Mouse (Mus musculus) embryonic facial prominence, embryonic 14.5 days (tissue): ENCODE results near the gene Dennd4a. TPM values are rescaled to one million over a fixed set of nuclear protein-coding genes. Genes with fewer than 3 reads are reported as not detected.
A peak's percentile ranks its signal among the peaks of the same experiment; 100 is the strongest.

ENCODE experiments used
- ATAC-seq: fragments of 200-750 bp; cut with Nextera tagmentation; 2 replicates; pipeline ENCODE4 v1.8.0; 2017; ENCODE audit warnings: low read depth, moderate number of reproducible peaks, moderate TSS enrichment
- DNase-seq: peaks from one replicate; pipeline ENCODE4 v3.0.0-alpha.2; 2015; ENCODE audit warnings: low spot score
- H3K27ac ChIP-seq: fragments of 300-500 bp; sonication (generic); replicated peaks from 2 replicates; pipeline ENCODE4 v1.5.1; 2014; ENCODE audit warnings: low read depth, mild to moderate bottlenecking, low read length, moderate library complexity
- H3K27me3 ChIP-seq: fragments of 300-500 bp; sonication (generic); replicated peaks from 2 replicates; pipeline ENCODE4 v1.6.1; 2014; ENCODE audit warnings: low read length; ENCODE audit not compliant: control insufficient read depth, insufficient read depth
- H3K36me3 ChIP-seq: fragments of 300-500 bp; sonication (generic); 2 replicates; pipeline ENCODE4 v1.6.1; 2014; ENCODE audit warnings: low read length, mixed read lengths; ENCODE audit not compliant: control insufficient read depth, insufficient read depth
- H3K4me1 ChIP-seq: fragments of 300-500 bp; sonication (generic); 2 replicates; pipeline ENCODE4 v1.6.1; 2014; ENCODE audit warnings: antibody characterized with exemption, low read length; ENCODE audit not compliant: control insufficient read depth, insufficient read depth
- H3K4me2 ChIP-seq: fragments of 300-500 bp; sonication (generic); 2 replicates; pipeline ENCODE4 v1.6.1; 2014; ENCODE audit warnings: low read depth, mild to moderate bottlenecking, low read length, moderate library complexity, mixed read lengths
- H3K4me3 ChIP-seq: fragments of 300-500 bp; sonication (generic); 2 replicates; pipeline ENCODE4 v1.5.1; 2014; ENCODE audit warnings: low read depth, mild to moderate bottlenecking, low read length
- H3K9ac ChIP-seq: fragments of 300-500 bp; sonication (generic); 2 replicates; pipeline ENCODE4 v1.6.1; 2014; ENCODE audit warnings: low read depth, mild to moderate bottlenecking, low read length, moderate library complexity, mixed read lengths
- H3K9me3 ChIP-seq: fragments of 300-500 bp; sonication (generic); 2 replicates; pipeline ENCODE4 v1.6.1; 2016; ENCODE audit warnings: low read length; ENCODE audit not compliant: control insufficient read depth
- WGBS: fragments of 180-500 bp; shearing (Covaris S2); extraction: QIAGEN DNeasy Blood & Tissue Kit; methylation state at CpG from one replicate; pipeline ENCODE4 v1.1.7; 2014; 5-methylcytosine and 5-hydroxymethylcytosine counted together
- polyA plus RNA-seq: library from polyadenylated mRNA; unstranded; fragments of >200 nt; fragmentation: Nextera tagmentation; extraction: Ambion mirVana; gene quantifications from 2 replicates; pipeline ENCODE4 v1.2.1, GENCODE M21; 2014

Dennd4a gene
- polyA plus RNA-seq, 1 experiment from 2014 or later: 7.5 TPM

DNA sequence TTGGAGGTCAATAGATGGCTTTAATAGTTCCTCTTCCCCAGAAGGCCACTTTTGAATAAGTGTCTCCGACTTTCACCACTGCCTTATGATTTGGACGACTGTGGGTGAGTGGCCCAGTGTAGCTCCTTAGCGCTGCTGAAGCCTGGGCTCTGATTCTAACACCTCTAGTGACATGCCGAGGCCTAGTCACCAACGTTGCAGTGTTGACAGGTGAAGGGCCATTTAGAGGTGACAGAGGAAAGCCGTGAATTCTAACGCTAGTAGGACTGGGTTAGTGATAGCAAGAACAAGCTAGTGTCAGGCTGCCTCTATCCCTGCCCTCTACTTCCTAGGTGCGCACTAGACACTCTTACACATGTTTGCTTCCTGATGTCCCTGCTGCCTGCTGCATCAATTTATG is 37.9 kb upstream of the Dennd4a start:
- no peaks in the 10 kb centered on the region for H3K36me3 ChIP-seq
- DNase-seq (no peak), ATAC-seq (no peak)
- no peak overlapping the region for H3K4me3 ChIP-seq
- no peak overlapping the region for H3K9ac ChIP-seq
- H3K4me1 ChIP-seq: peaks cover 4% of the 10 kb centered on the region; the same call in 1 of the 2 replicates
- 86% methylated on average over 8 of the region's 8 CpGs for WGBS
- no peaks in the 10 kb centered on the region for H3K9me3 ChIP-seq
- H3K27ac ChIP-seq: no peak overlapping the region
- H3K27me3 ChIP-seq: no peaks in the 10 kb centered on the region
- no peak overlapping the region for H3K4me2 ChIP-seq

DNA sequence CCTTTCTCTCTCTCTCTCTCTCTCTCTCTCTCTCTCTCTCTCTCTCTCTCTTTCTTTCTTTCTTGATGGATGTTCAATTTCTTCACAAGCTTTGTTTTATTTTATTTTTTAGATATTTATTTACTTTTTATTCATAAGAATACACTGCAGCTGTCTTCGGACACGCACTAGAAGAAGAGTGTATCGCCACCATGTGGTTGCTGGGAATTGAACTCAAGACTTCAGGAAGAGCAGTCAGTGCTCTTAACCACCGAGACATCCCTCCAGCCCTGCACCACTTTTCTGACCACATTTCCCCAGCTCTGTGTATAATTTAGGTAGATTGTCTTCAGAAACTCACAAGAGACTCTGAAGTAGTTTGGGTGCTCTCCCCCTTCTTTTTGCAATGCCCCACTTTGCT is 37.2 kb upstream of the Dennd4a start:
- Histone ChIP-seq H3K4me3 (no peak overlapping the region), H3K9me3 (no peaks in the 10 kb centered on the region), H3K4me1 (peaks cover 4% of the 10 kb centered on the region; the same call in 1 of the 2 replicates), H3K27me3 (no peaks in the 10 kb centered on the region), H3K27ac (peak overlapping the region; percentile 21; the same call in 1 of the 2 replicates), H3K4me2 (no peak overlapping the region), H3K36me3 (no peaks in the 10 kb centered on the region), H3K9ac (no peak overlapping the region)
- ATAC-seq (no peak), DNase-seq (no peak)
- 58% methylated on average over 4 of the region's 4 CpGs for WGBS

- ATAC-seq (peak; percentile 79; the same call in 1 of the 2 replicates), DNase-seq (peak; percentile 75)
- Histone ChIP-seq H3K4me2 (no peak overlapping the region), H3K9ac (no peak overlapping the region), H3K4me3 (no peak overlapping the region), H3K27ac (peak overlapping the region; percentile 21; the same call in 1 of the 2 replicates), H3K36me3 (no peaks in the 10 kb centered on the region), H3K9me3 (no peaks in the 10 kb centered on the region), H3K4me1 (peaks cover 4% of the 10 kb centered on the region; the same call in 1 of the 2 replicates), H3K27me3 (no peaks in the 10 kb centered on the region)
- 36% methylated on average over 5 of the region's 5 CpGs for WGBS
Measured at GRCm38 (mm10) chr9:64774411-64774811, 36.7 kb upstream of the Dennd4a start.

DNA sequence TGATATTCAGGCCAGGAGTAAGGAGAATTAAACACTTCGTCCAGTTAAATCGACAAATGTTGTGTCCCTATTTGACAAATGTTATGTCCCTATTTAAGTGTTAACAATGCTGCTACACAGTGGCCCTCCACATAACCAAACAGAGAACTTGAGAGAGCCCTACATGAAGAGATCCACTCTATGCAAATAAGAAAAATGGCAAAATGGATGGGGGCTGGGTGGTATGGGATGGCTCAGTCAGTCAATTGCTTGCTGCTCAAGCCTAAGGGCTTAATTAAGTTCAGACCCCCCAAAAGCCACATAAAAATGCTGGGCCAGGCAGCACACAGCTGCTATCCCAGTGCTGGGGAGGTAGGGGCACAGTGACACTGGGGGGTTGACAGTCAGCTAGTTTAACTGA is 36.3 kb upstream of the Dennd4a start:
- DNase-seq (no peak), ATAC-seq (no peak)
- no peaks in the 10 kb centered on the region for H3K36me3 ChIP-seq
- H3K9me3 ChIP-seq: no peaks in the 10 kb centered on the region
- no peak overlapping the region for H3K4me3 ChIP-seq
- no peak overlapping the region for H3K9ac ChIP-seq
- peaks cover 4% of the 10 kb centered on the region; the same call in 1 of the 2 replicates for H3K4me1 ChIP-seq
- 81% methylated on average over 2 of the region's 2 CpGs for WGBS
- no peak overlapping the region; the same call in 1 of the 2 replicates for H3K27ac ChIP-seq
- no peak overlapping the region for H3K4me2 ChIP-seq
- H3K27me3 ChIP-seq: no peaks in the 10 kb centered on the region

- Histone ChIP-seq H3K27ac (no peak overlapping the region; the same call in 1 of the 2 replicates), H3K27me3 (no peaks in the 10 kb centered on the region), H3K4me2 (no peak overlapping the region), H3K36me3 (no peaks in the 10 kb centered on the region), H3K9me3 (no peaks in the 10 kb centered on the region), H3K4me3 (no peak overlapping the region), H3K4me1 (peaks cover 4% of the 10 kb centered on the region; the same call in 1 of the 2 replicates), H3K9ac (no peak overlapping the region)
- no peak for DNase-seq
- WGBS: 75% methylated on average over 4 of the region's 4 CpGs
- ATAC-seq: no peak
Measured at GRCm38 (mm10) chr9:64775491-64775890, 35.6 kb upstream of the Dennd4a start.

DNA sequence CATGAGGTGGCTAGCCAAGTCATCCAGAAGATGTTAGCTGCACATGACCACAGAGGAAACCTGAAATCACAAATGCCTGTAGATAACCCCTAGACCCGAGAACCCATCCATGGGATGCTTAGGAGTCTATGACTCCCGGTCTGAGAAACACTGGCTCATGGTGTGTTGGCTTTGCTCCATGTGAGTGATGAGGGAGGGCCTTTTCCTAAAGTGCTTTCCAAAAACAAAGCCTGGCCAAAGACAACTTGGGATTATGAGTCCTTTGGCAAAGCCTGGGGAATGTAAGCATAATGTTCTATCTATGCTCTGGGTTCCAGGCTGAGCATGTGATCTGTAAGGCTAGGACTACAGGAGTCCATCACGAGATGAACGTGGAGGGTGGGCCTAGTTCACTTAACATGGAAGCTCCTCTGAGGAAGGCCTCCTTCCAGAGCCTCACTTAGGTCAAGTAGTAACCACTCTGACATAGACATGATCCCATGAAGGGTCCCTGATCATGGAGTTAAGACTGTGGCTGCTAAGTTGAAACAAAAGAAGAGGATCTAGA is 33.6 kb upstream of the Dennd4a start:
- 82% methylated on average over 4 of the region's 4 CpGs for WGBS

GRCm38 (mm10) chr9:64778151-64778550 is 33.0 kb upstream of the Dennd4a start:
- Histone ChIP-seq H3K27ac (no peak overlapping the region), H3K9ac (no peak overlapping the region), H3K4me3 (no peak overlapping the region), H3K4me1 (peaks cover 4% of the 10 kb centered on the region; the same call in 1 of the 2 replicates), H3K36me3 (no peaks in the 10 kb centered on the region), H3K9me3 (no peaks in the 10 kb centered on the region), H3K4me2 (no peak overlapping the region), H3K27me3 (no peaks in the 10 kb centered on the region)
- no peak for DNase-seq
- 74% methylated on average over 1 of the region's 1 CpGs for WGBS
- ATAC-seq: no peak

More for the DNA sequence above, 33.6 kb upstream of the Dennd4a start:
- Histone ChIP-seq H3K9me3 (no peaks in the 10 kb centered on the region), H3K9ac (no peak overlapping the region), H3K4me2 (no peak overlapping the region), H3K4me3 (no peak overlapping the region), H3K36me3 (no peaks in the 10 kb centered on the region), H3K4me1 (peaks cover 4% of the 10 kb centered on the region; the same call in 1 of the 2 replicates), H3K27ac (no peak overlapping the region), H3K27me3 (no peaks in the 10 kb centered on the region)
- DNase-seq (no peak), ATAC-seq (no peak)

- WGBS: 39% methylated on average over 7 of the region's 7 CpGs
- no peak overlapping the region for H3K4me3 ChIP-seq
- H3K9me3 ChIP-seq: no peaks in the 10 kb centered on the region
- H3K4me2 ChIP-seq: no peak overlapping the region
- H3K36me3 ChIP-seq: no peaks in the 10 kb centered on the region
- DNase-seq: peak; percentile 69
- ATAC-seq: no peak
- no peak overlapping the region for H3K9ac ChIP-seq
- H3K27ac ChIP-seq: no peak overlapping the region
- H3K27me3 ChIP-seq: no peaks in the 10 kb centered on the region
- peaks cover under 1% of the 10 kb centered on the region; the same call in 1 of the 2 replicates for H3K4me1 ChIP-seq
Measured at GRCm38 (mm10) chr9:64779628-64780027, 31.5 kb upstream of the Dennd4a start.

GRCm38 (mm10) chr9:64783511-64783910 is 27.6 kb upstream of the Dennd4a start:
- Histone ChIP-seq H3K4me1 (peaks cover 11% of the 10 kb centered on the region; the same call in 1 of the 2 replicates), H3K27me3 (no peaks in the 10 kb centered on the region), H3K9me3 (no peaks in the 10 kb centered on the region), H3K4me2 (no peak overlapping the region), H3K9ac (no peak overlapping the region), H3K27ac (no peak overlapping the region), H3K4me3 (no peak overlapping the region), H3K36me3 (no peaks in the 10 kb centered on the region)
- WGBS: 75% methylated on average over 7 of the region's 7 CpGs
- ATAC-seq (no peak), DNase-seq (no peak)
